Comparison of ENCODE assay signal across 8 mouse cellular contexts in genomic region chr3:83127088-83127725, GRCm38 (mm10). TPM values are rescaled to one million over a fixed set of nuclear protein-coding genes. Genes with fewer than 3 reads are reported as not detected.
DNase-seq lines count a peak whose midpoint lies in the region; ATAC-seq lines count a peak whose summit lies in the region.

No protein-coding gene starts in this region.

- peak; percentile 63 for ATAC-seq in kidney, embryonic 15.5 days (replicated peaks; ENCODE audit: low FRiP score)
- ATAC-seq in heart, embryonic 12.5 days (ENCODE audit: insufficient number of reproducible peaks, low FRiP score), result peak; percentile 61
- peak; percentile 83 for ATAC-seq in limb, embryonic 13.5 days (ENCODE audit: low FRiP score, low read depth)
- ATAC-seq in inflammation-experienced regulatory T-cells, adult 6 months, result no peak

- H3K4me3 ChIP-seq in kidney, embryonic 15.5 days (replicated peaks), result peak overlapping the region; percentile 57
- peak overlapping the region; percentile 72 for H3K4me3 ChIP-seq in heart, embryonic 12.5 days
- H3K4me3 ChIP-seq in limb, embryonic 13.5 days, result peak overlapping the region; percentile 55

- no peaks in the 10 kb centered on the region for H3K36me3 ChIP-seq in kidney, embryonic 15.5 days
- H3K36me3 ChIP-seq in heart, embryonic 12.5 days, result no peaks in the 10 kb centered on the region
- no peaks in the 10 kb centered on the region for H3K36me3 ChIP-seq in limb, embryonic 13.5 days

- no peak overlapping the region for H3K27ac ChIP-seq in kidney, embryonic 15.5 days
- no peak overlapping the region for H3K27ac ChIP-seq in heart, embryonic 12.5 days (ENCODE audit: poor library complexity, severe bottlenecking)
- no peak overlapping the region for H3K27ac ChIP-seq in limb, embryonic 13.5 days

- H3K9ac ChIP-seq in kidney, embryonic 15.5 days, result peak overlapping the region; percentile 29; the same call in 1 of the 2 replicates
- peak overlapping the region; percentile 55 for H3K9ac ChIP-seq in heart, embryonic 12.5 days
- peak overlapping the region; percentile 65 for H3K9ac ChIP-seq in limb, embryonic 13.5 days

- peaks cover 67% of the 10 kb centered on the region for H3K27me3 ChIP-seq in kidney, embryonic 15.5 days
- peaks cover 71% of the 10 kb centered on the region for H3K27me3 ChIP-seq in heart, embryonic 12.5 days (replicated peaks)
- H3K27me3 ChIP-seq in limb, embryonic 13.5 days, result peaks cover 77% of the 10 kb centered on the region

- H3K4me1 ChIP-seq in kidney, embryonic 15.5 days, result peaks cover 30% of the 10 kb centered on the region
- H3K4me1 ChIP-seq in heart, embryonic 12.5 days (replicated peaks), result peaks cover 22% of the 10 kb centered on the region
- peaks cover 31% of the 10 kb centered on the region for H3K4me1 ChIP-seq in limb, embryonic 13.5 days

- no peak for DNase-seq in kidney, adult 18-20 months
- peak; percentile 49 for DNase-seq in embryo, embryonic 10.5 days (ENCODE audit: low spot score)
- DNase-seq in retina, embryonic 14.5 days (ENCODE audit: low spot score), result peak; percentile 46
- no peak for DNase-seq in thymus, postnatal 25 days

- WGBS in kidney, embryonic 15.5 days, result under 1% methylated on average over 36 of the region's 37 CpGs
- under 1% methylated on average over 34 of the region's 37 CpGs for WGBS in heart, embryonic 12.5 days
- WGBS in limb, embryonic 13.5 days, result under 1% methylated on average over 25 of the region's 37 CpGs

- H3K4me2 ChIP-seq in kidney, embryonic 15.5 days, result peak overlapping the region; percentile 97
- peak overlapping the region; percentile 91 for H3K4me2 ChIP-seq in heart, embryonic 12.5 days
- peak overlapping the region; percentile 97 for H3K4me2 ChIP-seq in limb, embryonic 13.5 days (replicated peaks)

- H3K9me3 ChIP-seq in kidney, embryonic 15.5 days (replicated peaks), result no peaks in the 10 kb centered on the region
- no peaks in the 10 kb centered on the region for H3K9me3 ChIP-seq in heart, embryonic 12.5 days (replicated peaks)
- no peaks in the 10 kb centered on the region for H3K9me3 ChIP-seq in limb, embryonic 13.5 days

RNA-seq across cellular contexts. Expression of gene Dchs2, which starts 0.5 kb away (rescaled TPM):
- polyA plus RNA-seq in kidney, embryonic 15.5 days (2015; fragmentation: Nextera tagmentation; extraction: Ambion mirVana), result 0.12 and 0.21 TPM in 2 replicates
- polyA plus RNA-seq in heart, embryonic 12.5 days (2016; fragmentation: Nextera tagmentation; extraction: Ambion mirVana), result 0.11 and 0.15 TPM in 2 replicates
- polyA plus RNA-seq in limb, embryonic 13.5 days (2015; fragmentation: Nextera tagmentation; extraction: Ambion mirVana), result 0.72 and 0.84 TPM in 2 replicates
- not detected for polyA plus RNA-seq in inflammation-experienced regulatory T-cells, adult 6 months (2017; shearing (Covaris generic))

Comparison
In these comparisons a context has a peak if more than half of its experiments do, and no peak if none do; other contexts are left out.
1. DNase-seq: peak in embryo, embryonic 10.5 days (single experiment) and retina, embryonic 14.5 days (single experiment); none in kidney, adult 18-20 months (single experiment) and thymus, postnatal 25 days (single experiment).
2. Peak in every context shown above with its lines, with median percentiles within 50 percentile points of each other: H3K4me2 ChIP-seq, H3K4me3 ChIP-seq and H3K9ac ChIP-seq.